Mouse (Mus musculus): ENCODE measurements around the gene Pex13.
"Not testable (repeated sequence)": the region's sequence is repeated elsewhere in the genome, so short reads cannot be mapped to it uniquely, and the experiment has no call there.

The Pex13 gene

DNA sequence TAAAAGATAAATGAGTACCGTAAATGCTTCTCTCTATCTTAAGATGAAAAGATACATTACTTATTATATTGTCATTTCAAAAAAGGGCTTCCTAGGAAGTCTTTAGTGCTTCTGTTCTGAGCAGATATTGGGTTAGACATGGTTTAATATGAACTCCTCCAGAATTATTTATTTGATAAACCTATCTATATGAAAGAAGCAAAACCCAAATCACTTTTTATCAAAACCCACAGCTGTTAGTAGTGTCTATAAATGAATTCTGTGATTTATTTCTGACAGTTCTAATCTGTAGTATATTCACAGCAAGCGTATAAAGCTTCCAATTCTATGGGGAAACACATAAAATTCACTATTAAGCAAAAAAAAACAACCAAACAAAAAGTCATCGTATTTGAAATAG, 17.9 kb downstream of the Pex13 start:
- no peak for DNase-seq (ENCODE audit: extremely low spot score, low read depth, low spot score)

DNA sequence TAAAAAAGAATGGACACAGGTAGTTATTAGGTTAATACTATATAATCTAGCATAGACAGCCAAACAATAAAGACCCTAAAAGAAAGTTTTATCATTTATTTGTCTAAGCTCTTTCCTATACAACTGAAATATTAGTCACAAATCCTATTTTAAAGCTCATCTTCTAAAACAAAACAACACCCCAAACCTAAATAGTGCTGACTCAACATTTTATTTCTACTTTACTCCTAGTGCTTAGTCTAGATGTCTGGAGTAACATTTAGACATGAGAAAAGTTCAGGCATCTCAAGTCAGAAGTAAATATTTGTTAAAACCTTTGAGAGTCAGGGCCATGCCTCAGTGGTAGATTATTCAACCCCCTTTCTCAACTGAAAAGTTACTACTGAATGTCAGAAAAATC, 18.3 kb downstream of the Pex13 start:
- DNase-seq (ENCODE audit: extremely low spot score, low read depth, low spot score): no peak

DNA sequence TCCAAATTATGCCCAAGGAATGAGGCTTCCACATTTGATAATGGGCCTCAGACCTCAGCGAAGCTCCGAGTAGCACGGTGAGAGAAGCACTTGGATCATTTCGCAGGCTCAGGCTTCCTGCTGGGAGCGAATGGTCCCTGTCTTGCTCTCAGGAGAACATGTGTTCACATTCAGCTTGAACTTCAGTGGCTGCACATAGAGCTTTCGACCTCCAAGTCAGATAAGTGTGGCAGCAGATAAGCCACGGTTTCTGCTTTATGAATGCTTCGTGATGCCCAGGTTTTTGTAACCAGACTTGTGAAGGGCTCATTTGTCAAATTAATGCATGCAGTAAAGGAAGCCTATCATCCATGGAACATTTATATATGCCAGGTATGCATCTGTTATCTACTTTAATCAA, 31.2 kb downstream of the Pex13 start:
- DNase-seq (ENCODE audit: extremely low spot score, low read depth, low spot score): no peak

DNA sequence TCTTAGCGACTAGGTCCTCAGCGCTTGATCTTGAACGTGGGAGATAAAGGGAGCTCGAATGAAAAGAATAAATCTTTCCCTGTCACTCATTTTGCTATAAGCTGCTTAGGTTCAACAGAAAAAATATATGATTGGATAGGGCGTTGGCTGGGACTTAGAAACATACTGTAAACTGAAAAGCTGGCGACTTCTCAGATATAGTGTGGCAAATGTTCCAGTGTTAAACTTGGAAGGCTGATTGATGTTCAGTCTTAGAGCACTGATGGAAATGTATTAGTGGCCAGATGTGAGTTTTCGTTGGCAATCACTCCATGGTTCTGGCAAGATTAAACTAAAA, 31.9 kb downstream of the Pex13 start:
- DNase-seq (ENCODE audit: extremely low spot score, low read depth, low spot score): no peak

DNA sequence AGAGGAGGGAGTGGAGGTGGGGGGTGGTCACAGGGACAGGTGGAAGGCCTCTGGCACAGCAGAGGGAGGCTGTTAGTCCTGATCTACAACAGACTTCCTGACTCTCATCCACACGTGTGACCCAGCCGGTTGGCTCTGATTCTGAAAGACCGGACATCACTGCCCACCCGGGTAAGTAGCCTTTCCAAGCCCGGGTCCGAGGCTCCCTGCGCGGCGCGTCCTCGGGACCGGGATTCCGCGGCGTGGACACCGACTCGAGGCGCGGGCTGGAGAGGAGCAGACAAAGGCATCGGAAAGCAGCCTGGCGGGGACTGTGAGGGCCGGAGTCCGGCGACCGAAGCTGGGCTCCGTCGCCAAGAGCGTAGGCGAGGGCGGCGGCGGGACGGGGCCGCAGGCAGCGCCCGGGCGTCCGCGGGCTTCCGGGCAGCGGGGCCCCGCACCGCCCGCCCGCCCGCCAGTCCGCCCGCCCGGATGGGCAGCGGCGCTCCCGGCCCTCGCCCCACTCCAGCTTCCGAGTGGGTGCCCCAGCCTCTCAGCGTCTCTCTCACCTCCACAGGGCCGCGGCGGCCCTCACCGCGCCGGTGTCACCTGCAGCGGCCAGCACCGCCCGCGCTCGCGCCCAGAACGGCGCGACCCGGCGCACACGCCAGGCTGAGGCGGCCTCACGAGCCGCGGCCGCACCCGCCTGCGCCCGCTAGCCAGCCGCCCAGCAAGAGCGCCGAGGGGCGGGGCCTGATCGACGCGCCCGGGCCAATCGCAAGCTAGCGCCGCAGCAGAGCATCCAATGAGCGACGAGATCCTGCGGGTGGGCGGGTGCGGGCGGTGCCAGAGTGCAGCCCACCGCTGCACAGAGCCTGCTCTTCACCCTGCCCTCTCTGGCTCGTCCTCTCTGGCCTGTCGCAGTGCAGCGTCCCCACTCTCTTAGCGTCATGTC, 32.5 kb downstream of the Pex13 start, which contains the start of gene 0610010F05Rik:
0610010F05Rik (minus strand) TSS at position 695 of the 934 bp plus-strand sequence.
- peak; percentile 41 for DNase-seq (ENCODE audit: extremely low spot score, low read depth, low spot score)

DNA sequence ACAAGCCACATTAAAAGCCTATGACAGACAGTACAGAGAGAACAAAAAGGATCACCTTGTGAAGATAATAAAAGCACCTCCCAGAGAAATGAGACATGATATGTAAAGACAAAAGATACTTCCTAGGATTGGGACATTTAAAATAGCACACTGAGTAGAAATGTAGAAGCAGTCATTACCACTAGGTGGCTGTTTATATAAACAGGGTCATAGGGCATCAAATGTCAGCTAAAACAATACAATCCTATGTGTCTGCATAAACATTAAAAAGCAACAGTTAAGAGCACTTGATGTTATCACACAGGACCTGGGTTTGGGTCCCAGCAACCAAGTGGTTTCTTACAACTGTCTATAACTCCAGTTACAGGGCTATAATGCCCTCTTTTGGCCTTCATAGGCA, 35.1 kb downstream of the Pex13 start:
- DNase-seq (ENCODE audit: extremely low spot score, low read depth, low spot score): no peak

DNA sequence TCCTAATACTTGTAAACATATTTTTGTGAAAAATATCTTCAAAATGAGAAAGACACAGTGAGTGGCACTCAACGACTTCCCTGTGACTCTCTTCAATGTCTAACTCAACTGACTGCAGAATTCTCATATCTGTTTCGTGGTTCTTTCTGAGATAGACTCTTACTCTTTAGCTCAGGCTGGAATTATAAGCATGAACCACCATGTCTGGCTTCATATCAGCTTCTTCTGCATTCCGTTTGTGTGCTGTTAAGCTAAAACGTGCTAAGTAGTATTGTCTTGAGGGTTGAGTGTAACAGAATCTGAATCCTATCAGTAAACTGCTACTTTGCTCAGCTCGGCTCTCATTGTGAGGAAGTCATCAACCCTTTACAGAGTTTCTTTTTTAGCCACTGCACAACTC, 46.8 kb downstream of the Pex13 start:
- DNase-seq (ENCODE audit: extremely low spot score, low read depth, low spot score): no peak

DNA sequence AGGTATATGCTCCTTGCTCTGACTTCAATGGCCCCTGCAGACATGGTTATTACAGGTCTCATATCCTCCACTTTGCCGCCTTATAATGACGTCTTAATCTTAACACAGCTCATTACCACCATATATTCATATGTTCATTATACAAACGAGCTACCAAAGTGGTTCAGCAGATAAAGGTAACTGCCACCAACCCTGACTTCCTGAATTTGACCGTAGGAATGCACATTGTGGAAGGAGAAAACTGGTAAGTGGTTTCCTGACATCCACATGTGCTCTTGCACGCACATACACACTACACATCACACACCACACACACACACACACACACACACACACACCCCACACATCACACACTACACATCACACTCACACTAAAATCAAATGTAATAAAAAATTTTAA, 51.2 kb downstream of the Pex13 start:
- no peak for DNase-seq (ENCODE audit: extremely low spot score, low read depth, low spot score)

DNA sequence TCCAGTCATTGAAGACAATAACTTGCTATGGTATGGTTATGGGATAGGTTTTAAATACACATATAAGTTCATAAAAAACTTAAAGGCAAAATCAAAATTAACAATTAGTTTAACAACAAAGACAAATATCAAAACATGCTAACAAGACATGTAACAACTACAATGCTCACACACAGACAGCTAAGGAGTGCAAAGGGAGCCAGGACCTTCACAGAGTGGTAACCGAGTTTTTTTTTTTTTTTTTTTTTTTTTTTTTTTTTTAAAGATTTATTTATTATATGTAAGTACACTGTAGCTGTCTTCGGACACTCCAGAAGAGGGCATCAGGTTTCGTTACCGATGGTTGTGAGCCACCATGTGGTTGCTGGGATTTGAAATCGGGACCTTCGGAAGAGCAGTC, 58.5 kb downstream of the Pex13 start:
- not testable (repeated sequence) for DNase-seq (ENCODE audit: extremely low spot score, low read depth, low spot score)

All from hindlimb bud, embryonic 11.5 days (tissue).